Mouse (Mus musculus): ENCODE results near the gene Ube2d2b.

GRCm38 (mm10) chr5:107880710-107881109, 50.8 kb downstream of the Ube2d2b start:
- no peak for TF ChIP-seq CTCF (IDR thresholded peaks at IDR 0.05; ENCODE audit: low read depth)
- TF ChIP-seq EP300 (optimal IDR thresholded peaks at IDR 0.05) = no peak

Data from stomach, postnatal 0 days (tissue).